Mouse (Mus musculus) c-Kit-positive CD71-negative TER-119-negative erythroid progenitor cells, embryonic 14.5 days (primary cell): ENCODE results near the gene Tmc5.

Source experiments
- DNase-seq: peaks from one replicate; pipeline ENCODE4 v3.0.0-alpha.2; 2013; ENCODE audit warnings: low read depth

The Tmc5 gene

DNA sequence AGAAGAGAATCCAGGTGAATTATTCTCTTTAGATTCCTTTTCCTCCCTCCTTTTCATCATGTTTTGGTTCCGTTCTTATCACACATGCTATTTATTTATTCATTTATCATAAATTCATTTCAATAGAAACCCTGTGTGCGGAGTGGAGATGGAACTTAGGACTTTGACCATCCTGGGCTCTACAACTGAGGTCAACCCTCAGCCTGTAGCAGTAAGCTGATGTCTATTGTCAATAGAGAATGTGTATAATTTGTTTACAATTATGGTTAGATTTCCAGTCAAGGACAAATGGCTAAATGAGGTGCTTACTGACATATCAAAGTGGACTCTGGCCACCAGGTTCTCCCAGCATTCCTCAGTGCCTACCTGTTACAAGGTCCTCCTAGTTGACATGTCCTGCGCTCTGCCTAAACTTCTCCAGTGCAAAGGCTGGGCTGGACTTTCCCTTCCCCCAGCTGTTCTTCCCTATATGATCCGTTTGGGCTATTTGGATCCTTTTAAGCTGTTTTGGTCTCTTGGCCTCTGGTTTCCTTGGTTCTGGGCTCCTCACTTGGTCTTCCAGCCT is 14.2 kb downstream of the Tmc5 start:
- no peak for DNase-seq

DNA sequence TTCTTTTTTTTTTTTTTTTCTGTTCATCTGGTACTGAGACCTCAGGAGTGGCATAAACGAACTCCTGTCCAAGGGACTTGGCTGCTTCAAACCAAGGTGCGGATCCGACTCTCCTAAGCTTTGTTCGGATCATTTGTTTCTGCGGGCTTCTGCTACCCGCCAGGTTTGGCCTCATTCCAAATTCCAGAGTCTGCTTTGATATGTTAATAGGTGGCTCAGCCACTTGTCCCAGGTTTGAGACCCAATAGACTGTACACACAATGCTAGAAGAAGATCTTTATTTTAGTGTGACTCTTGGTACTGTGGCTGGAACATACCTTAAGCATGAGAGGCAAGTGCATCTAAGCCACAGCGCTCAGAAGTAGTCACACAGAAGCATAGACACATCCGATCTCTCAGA is 14.8 kb downstream of the Tmc5 start:
- no peak for DNase-seq

DNA sequence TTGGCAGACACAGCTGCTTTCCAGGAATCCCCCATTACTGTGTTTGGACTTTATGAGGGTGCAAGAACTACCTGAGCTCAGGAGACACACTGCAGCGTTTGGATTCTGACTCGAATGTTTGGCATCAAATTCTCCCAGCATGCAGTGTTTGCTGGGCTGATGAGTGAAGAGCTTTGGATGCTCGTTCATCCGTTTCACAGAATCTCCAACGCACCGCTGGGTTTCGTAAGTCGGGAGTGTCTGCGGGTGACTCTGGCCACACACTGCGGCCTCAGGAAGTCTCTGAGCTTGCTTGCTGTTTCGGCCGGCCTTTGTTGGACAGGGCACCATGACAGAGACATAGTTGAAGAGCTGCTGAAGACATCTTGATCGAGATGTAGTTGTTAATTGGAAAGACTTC is 17.0 kb downstream of the Tmc5 start:
- no peak for DNase-seq

DNA sequence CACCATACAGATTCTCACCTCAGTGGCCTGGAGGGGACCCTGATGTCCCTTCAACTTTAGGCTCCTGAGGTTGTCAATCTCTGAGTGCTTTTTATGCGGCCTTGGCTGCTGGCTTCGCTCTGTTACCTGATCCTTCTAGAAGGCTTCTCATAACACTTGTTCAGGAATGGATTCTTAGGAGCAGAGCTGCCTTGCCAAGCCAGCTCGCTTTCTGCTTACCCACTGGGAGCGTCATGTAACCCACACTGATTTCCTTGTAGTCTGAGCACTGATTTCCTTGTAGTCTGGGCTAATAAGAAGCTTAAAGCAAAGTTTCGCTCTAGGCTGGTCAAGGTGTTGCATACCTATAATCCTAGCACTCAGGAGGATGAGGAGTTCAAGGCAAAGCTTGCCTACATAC is 21.0 kb downstream of the Tmc5 start:
- DNase-seq: no peak

DNA sequence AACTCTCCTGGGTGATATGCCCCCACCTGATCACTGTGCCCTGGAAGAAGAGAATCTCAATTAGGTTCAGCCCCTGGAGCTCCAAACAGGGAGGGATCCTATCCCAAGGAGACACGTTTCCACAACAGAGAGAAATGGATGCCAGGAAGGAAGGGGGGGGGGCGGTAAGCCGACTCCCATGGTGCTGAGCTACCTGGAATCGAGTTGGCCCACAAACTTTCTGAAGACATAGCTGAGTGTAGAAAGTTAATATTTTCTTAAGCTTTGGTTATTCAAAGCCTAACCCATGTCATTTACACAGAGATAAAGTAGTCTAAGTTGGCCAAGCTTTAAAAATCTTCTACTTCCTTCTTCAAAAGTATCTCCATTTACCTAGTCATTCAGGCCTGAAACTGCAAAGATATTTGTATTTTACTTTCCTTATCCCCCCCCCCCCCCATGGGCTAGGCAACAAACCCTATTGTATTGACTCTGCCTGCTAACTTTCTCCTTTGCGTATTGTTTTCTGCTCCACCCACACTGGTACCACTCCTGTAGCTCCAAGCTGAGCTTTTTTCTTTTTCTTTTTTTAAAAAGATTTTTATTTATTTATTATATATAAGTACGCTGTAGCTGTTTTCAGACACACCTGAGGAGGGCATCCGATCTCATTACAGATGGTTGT is 23.3 kb downstream of the Tmc5 start:
- no peak for DNase-seq

DNA sequence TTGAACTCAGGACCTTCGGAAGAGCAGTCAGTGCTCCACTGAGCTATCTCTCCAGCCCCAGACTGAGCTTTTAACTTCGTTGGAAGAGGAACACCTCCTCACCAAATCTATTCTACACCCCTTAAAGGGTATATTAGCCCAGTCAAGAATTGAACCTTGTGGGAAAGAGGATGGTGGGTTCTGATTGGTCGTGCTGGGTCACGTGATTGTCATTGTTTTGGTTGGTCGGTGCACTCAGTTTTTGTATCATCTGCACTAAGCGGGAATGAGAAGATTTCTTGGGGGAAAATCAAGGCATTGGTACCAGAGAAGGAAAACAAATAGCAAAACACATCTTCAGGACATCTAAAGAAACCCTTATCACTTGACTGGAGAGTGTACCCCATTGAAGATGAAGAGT is 24.0 kb downstream of the Tmc5 start:
- DNase-seq: no peak

DNA sequence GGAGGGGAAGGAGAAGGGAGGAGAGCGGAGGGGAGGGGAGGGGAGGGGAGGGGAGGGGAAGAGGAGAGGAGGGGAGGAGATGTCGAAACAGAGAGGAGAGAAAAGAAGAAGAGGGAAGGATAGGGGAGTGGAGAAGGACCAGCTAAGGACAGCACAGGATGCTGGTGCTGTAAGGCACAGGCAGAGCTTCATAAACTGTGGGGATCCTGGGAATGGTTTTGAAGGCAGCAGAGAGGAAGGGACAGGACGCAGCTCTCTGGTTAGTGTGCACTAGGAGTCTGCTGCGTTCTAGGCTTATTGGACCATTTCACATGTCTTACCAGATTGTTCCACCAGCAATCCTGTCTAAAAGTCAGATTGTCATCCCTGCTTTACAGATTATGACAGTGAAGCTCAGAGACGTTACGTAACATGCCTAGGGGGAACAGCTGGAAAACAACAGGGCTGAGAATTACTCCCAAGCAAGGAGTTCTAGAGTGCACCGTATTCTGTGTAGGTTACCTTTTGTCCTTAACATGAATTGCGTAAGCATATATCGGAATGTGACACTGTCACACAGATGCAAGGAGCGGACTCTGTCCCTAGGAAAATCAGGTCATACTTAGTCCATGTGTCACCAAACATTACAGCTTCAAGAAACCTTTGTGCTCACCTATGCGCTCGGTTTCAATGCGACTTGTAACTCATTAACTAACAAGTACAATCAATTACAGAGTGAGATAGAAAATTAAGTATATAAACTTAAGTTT is 30.6 kb downstream of the Tmc5 start:
- no peak for DNase-seq

DNA sequence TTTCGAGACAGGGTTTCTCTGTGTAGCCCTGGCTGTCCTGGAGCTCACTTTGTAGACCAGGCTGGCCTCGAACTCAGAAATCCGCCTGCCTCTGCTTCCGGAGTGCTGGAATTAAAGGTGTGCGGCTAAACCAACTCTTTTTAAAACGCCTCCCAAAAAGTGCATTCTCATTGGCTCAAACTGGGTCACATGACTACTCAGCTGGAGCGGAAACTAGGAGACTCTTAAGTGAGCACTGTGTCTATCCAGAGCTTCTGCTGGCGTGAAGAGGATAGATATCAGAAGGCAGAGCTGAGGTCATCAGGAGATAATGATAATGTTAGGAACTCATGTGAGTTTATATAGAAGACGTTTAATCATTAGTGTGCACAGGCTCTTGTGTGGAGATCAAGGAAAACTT is 36.0 kb downstream of the Tmc5 start:
- DNase-seq: no peak

DNA sequence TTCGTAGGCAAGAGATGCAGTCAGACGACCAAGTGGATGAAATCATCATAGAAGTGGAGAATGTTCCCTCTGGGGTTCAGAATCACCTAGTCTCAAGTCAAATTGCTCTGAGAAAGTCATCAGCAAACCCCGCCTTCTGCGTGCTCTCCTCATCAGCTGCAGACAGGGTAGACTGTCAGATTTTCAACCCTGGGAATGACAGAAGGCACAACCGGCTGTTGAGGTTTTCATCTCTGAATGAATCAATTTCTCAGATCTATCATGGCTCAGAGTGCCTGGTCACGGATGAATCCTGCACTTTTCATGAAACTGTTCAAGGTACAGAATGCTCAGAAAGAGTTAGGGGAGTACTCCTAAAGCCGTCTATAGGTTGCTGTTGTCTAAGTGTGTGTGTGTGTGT is 36.9 kb downstream of the Tmc5 start:
- DNase-seq: no peak

DNA sequence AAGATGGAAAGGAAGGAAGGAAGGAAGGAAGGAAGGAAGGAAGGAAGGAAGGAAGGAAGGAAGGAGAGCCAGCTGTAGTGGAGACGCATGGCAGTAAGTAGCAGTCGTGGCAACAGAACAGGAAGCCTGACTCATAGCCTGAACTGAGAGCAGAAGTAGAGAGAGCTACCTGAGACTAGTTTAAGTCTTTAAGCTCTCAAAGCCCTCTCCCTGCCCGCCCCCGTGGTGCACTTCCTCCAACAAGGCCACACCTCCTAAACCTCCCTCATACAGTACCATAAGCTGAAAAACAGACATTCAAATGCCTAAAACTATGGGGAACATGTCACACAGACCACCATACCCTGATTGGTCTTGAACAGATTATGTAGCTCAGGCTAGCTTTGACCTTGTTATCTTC is 40.4 kb downstream of the Tmc5 start:
- no peak for DNase-seq

DNA sequence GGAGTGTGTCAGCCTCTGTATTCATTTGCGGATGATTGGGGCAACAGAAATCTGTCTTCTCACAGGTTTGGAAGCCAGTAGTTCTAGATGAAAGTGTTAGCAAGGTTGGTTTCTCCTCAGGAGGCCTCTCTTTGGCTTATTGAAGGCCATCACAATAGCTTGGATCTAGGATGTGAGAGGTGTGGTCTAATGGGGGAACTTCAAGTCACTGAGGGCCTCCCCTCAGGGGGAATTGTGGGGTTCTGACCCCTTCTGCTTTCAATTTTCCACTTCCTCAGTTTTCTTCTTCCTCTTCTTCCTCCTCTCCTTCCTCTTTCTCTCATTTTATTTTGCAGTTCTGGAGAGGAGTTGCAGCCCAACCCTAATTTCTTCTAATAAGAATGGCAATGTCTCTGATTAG is 49.1 kb downstream of the Tmc5 start:
- DNase-seq: no peak

DNA sequence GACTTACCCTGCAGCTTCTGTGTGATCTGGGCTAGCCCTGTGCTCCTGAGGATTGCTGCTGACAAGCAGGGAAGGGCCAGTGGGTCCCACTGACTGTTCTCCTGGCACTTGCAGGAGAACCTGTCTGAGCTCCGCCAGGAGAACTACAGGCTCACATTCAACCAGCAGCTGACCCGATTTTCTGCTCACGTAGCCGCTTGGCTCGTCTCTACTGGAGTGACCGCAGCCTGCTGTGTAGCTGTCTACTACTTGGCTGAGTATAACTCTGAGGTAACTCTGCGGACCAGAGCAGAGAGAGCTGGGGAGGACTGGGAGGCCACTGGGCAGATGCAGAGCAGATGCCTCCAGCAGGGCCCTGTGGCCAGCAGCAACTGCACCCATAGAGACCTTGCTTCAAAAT is 52.2 kb downstream of the Tmc5 start:
- no peak for DNase-seq

DNA sequence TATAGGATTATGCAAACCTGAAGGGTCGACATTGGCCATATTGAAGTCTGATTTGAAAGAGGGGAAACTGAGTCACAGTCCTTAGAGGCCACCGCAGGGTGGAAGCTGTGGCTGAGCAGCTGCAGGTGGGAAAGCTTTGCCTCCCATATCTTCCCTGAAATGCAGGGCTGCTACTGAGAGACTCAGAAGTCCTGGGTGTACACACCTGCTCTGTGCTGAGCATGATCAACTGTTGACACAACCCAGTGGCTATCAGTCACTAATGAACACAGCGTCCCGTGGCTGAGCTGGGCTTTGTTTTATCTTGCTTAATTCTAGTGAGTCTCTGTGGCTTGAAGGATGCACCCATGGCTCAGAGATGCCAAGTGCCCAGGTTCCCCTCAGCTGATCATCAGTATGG is 53.0 kb downstream of the Tmc5 start:
- DNase-seq: no peak

DNA sequence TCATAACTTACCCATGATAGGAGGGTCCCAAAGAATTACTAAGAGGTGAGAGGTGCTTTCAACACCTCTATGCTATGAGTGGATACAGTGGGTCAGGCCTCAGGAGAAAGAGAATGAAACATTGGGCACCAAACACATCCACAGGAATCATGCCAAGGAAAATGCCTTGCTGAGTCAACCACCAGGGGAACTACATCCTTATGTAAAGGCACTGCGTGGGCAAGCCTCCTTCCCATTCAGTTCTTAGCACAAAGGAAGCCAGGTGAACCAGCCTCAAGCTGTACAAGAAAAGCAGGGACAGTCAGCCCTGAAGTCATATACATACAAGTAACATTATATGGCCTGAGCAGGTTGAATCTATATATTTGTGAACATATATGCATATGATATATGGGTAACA is 53.8 kb downstream of the Tmc5 start:
- no peak for DNase-seq

DNA sequence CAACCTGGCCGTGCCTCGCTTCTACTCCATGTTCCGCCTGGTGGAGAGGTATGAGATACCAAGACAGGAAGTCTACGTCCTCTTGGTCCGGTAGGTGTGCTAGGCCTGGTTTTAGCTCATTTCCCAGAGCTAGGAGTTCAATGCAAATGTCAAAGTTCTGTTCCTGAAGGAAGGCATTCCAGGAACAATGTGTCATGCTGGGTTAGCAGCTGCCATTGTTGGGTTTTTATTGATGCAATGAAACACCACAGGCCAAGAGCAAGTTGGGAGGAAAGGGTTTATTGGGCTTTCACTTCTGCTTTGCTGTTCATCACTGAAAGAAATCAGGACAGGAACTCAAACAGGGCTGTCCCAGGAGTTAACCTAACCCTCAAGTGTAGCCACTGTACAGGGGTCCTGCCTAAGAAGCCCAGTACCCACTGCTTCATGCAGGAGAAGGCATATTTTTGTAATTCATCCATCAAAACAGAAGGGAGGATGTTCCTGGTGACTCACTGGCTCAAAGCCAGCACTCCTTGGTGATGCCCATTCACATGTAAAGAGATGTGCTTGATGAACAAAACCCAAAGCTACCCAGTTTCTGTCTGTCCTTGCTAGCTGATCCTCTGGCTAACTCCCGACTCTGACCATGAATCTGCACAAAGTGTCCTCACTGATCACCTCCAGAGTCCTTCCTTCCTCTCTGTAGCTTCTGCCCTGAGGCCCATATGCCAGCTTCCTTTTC is 55.6 kb downstream of the Tmc5 start:
- DNase-seq: no peak

DNA sequence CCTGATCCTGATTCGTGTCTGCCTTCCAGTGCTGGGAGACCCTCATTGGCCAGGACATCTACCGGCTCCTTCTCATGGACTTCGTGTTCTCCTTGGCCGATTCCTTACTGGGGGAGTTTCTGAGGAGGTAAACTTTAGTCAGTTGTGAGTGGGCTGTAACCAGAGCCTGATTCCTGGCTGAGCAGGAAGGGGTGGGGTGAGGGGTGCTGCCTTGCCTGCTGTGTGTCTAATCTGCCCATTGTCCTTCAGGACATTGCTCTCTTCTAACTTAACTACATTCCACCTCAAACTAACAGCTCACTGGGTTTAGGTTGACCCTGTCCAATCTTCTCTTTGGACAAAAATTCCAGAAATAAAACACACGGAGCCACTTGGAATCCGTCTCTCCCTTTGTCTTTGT is 59.6 kb downstream of the Tmc5 start:
- DNase-seq: no peak

DNA sequence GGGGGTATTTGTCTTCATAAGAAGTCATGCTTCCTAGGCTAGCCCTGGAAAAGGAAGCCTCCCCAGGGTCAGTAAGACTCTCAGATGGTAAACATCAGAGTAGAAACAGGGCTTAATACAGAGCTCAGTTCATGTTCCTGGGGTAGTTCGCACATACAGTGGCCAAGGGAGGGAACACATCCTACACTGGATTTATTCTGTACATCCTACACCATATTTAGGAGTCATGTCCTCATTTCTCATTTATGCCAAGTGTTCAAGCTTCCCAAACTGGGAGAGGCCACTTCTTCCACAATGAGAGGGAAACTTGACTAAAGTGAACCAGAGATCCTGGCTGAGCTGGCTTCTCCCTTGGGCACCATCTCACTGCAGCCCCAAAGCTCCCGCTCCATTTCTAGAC is 70.7 kb downstream of the Tmc5 start:
- no peak for DNase-seq

DNA sequence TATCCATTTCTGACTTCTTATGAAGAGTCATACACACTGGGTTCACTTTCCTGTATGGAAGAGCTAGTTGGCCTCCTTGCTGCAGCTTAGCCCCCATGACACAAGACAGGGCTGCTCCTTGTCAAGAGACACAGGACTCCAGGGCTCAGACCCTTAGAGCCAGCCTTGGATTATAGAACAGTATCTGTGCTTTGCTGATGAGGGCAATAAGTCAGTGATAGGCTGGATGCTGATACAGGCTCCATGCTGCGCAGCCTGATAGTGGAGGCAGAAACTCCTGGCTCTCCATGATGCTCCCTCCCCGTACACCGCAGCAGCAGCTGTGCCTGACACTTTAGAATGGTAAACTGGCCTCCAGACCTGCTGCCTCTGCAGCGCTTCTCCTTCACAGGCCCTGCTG is 73.0 kb downstream of the Tmc5 start:
- no peak for DNase-seq

DNA sequence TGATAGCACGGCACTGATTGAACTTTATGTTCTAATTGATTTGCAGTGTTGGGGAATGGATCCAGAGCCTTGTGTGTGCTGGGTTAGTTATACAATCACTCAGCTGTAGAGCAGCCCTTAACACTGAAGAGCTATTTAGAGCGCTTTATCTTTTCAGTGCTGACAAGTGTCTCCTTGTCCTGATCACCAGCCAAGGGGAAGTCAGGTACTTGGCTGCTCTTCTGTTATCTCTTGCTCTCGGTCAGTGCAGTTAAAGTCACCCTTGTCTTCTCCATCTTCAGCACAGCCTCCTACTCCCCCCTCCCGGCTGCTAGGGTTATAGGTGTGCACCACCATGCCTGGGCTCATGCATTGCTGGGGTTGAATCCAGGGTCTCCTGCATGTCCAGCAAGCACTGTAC is 79.7 kb downstream of the Tmc5 start:
- no peak for DNase-seq

DNA sequence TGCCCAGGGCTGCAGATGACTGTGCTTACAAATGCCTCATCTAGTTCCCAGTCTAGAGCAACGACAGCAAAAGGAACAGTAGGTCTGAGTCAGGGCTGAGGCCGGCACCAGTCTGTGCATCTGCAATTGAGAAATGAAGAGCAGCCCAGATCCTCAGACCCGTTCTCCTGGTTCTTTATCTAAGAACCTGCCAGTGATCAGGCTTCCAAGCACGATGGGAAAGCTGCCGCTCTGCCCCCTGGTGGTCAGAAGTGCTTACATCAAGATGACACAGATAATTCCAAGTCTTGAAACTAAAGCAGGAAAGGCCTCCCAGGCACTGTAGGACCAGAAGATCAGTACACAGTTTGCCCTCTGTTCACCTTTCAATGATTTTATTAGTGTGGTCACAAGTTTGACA is 91.1 kb downstream of the Tmc5 start:
- no peak for DNase-seq

DNA sequence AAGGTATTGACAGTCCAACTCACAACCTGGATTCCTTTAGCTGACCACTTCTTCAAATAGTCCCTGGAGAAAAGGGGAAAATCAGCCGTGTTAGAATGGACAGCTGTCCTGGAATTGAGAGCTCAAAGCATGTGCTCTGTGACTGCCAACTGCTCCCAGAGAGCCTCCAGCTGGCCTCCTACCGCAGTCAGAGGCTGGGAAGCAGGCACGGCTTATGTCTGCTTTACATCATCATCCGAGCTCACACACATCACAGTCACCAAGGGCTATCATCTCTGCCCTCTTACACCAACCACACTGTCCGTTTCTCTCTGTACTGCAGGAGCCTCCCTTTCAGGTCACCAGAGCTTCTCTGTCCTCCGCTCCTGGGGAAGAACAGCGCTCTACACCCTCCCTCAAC is 92.0 kb downstream of the Tmc5 start:
- no peak for DNase-seq

DNA sequence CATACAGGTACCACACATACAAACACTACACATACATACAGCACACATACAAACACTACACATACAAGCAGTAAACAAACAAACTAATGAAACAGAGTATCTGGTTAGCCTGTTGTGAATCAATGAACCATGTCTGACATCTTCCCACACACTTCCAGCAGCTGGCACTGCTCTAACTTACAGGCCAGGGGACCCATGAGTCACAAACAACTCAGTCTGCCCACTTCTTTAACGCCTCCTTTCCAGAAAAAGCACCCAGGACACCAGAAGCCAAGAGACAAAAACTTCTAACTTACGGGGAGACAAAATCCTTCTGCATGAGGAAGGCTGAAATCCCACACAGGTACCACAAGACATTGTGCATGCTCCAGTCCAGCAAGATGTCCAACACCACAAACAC is 94.2 kb downstream of the Tmc5 start:
- no peak for DNase-seq

DNA sequence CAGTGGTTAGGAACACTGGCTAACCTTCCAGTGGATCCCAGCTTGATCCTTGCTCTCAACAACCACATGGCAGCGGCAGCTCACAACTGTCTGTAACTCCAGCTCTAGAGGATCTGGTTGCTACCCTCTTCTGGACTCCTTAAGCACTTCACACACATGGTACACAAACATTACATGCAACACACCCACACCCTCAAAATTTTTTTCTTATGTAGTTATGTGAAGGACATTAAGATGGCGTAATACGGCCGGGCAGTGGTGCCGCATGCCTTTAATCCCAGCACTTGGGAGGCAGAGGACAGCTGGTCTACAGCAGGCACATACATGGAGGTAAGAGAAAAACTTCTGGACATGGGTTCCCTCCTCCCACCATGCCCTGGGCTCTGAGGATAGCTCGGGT is 99.0 kb downstream of the Tmc5 start:
- DNase-seq: no peak
